Mouse (Mus musculus): ENCODE results near the gene Gm38655.

DNA sequence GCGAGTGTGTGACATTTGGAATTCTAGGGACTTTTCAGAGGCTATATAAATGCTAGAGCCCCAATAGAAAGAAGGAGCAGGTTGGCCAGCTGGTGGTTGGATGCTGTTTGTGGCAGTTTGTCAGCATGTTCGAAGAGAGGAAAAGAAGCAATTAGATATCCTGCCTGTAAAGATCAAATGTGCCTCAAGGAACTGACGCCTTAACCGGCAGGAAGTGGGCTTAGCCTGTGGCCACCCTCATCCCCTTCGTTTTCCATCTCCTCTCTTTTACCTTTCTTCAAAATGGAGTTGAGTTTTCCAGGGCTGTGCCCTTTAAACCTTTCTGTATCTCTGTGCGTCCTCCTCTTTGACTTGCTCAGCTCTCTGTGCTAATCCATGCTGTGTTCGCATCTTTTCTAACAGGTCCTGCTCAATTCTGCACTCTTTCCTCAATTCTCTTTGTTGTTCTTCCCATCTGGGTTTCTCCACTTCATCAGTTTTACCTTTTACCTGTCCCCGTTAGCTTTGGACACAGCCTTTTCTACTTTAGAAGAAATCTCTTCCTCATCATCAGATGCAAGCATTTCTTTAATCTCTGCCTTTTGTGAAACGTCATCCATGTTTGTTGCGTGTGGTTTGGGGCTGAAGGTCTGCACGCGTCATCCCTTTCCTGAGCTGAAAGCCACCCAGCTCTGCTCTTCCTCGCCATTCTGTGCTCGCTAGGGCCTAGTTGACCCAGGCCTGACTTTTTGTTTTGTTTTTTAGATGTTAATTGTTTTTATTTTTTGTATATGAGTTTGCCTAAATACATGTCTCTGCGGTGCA lies 44.4 kb upstream of the Gm38655 start:
- TF ChIP-seq EP300 (IDR thresholded peaks at IDR 0.05; ENCODE audit: insufficient read depth, low read depth, low read length): no peak
- TF ChIP-seq CTCF (IDR thresholded peaks at IDR 0.05): no peak
